ENCODE assay signal across 14 mouse cellular contexts in genomic region chr17:83221611-83222500, GRCm38 (mm10). TPM values are rescaled to one million over a fixed set of nuclear protein-coding genes. Genes with fewer than 3 reads are reported as not detected.
DNase-seq lines count a peak whose midpoint lies in the region; ATAC-seq and TF ChIP-seq lines count a peak whose summit lies in the region.
"Had no signal": no experiment of that assay in that cellular context is flagged by ENCODE, and none has a peak within 500 bp of the region (broad histone marks: within the 10 kb centered on the region; RNA-seq: fewer than 3 reads in every experiment).

No protein-coding gene starts in this region.

- H3K4me3 ChIP-seq in heart, embryonic 10.5 days: no peak overlapping the region
- no peak overlapping the region for H3K4me3 ChIP-seq in kidney, adult 2 months (ENCODE audit: insufficient read depth, low read depth, low read length)
- no peak overlapping the region for H3K4me3 ChIP-seq in intestine, postnatal 0 days (ENCODE audit: low read depth, low read length)
- H3K4me3 ChIP-seq in hindbrain, embryonic 14.5 days (replicated peaks; ENCODE audit: low read length): no peak overlapping the region
- H3K4me3 ChIP-seq: erythroblast, embryonic 14.5 days; limb, embryonic 13.5 days had no signal

- peaks cover 73% of the 10 kb centered on the region for H3K36me3 ChIP-seq in heart, embryonic 10.5 days
- H3K36me3 ChIP-seq in kidney, adult 2 months (ENCODE audit: control insufficient read depth, insufficient read depth, low read length): no peaks in the 10 kb centered on the region
- H3K36me3 ChIP-seq in intestine, postnatal 0 days (ENCODE audit: control insufficient read depth, insufficient read depth): peaks cover 53% of the 10 kb centered on the region
- peaks cover 25% of the 10 kb centered on the region; the same call in 1 of the 2 replicates for H3K36me3 ChIP-seq in hindbrain, embryonic 14.5 days (replicated peaks; ENCODE audit: control insufficient read depth, insufficient read depth)

- no peaks in the 10 kb centered on the region for H3K9me3 ChIP-seq in heart, embryonic 10.5 days
- H3K9me3 ChIP-seq in intestine, postnatal 0 days (ENCODE audit: control insufficient read depth): no peaks in the 10 kb centered on the region
- H3K9me3 ChIP-seq in hindbrain, embryonic 14.5 days (ENCODE audit: control insufficient read depth, low read length): no peaks in the 10 kb centered on the region
- H3K9me3 ChIP-seq: limb, embryonic 13.5 days had no signal

- WGBS in heart, embryonic 10.5 days: 75% methylated on average over 13 of the region's 13 CpGs
- 77% methylated on average over 13 of the region's 13 CpGs for WGBS in kidney, adult 2 months
- WGBS in intestine, postnatal 0 days: 45% methylated on average over 13 of the region's 13 CpGs
- 88% methylated on average over 13 of the region's 13 CpGs for WGBS in hindbrain, embryonic 14.5 days

- peaks cover 81% of the 10 kb centered on the region for H3K4me1 ChIP-seq in heart, embryonic 10.5 days
- peaks cover 12% of the 10 kb centered on the region; the same call in 1 of the 2 replicates for H3K4me1 ChIP-seq in kidney, adult 2 months (ENCODE audit: control insufficient read depth, insufficient read depth, low read length)
- peaks cover 26% of the 10 kb centered on the region for H3K4me1 ChIP-seq in intestine, postnatal 0 days (replicated peaks; ENCODE audit: control insufficient read depth, insufficient read depth, low read length)
- peaks cover 29% of the 10 kb centered on the region for H3K4me1 ChIP-seq in hindbrain, embryonic 14.5 days (replicated peaks; ENCODE audit: control insufficient read depth, insufficient read depth, low read length)

- no peak; the same call in 1 of the 2 replicates for ATAC-seq in intestine, postnatal 0 days
- no peak for ATAC-seq in CD4-positive, CD25-positive, alpha-beta regulatory T cell, adult 4 months
- ATAC-seq in hindbrain, embryonic 14.5 days (ENCODE audit: low FRiP score): no peak
- ATAC-seq: hindbrain, embryonic 16.5 days; liver, postnatal 0 days had no signal

- H3K9ac ChIP-seq in intestine, postnatal 0 days (ENCODE audit: low read depth, low read length): no peak overlapping the region
- H3K9ac ChIP-seq in hindbrain, embryonic 14.5 days: no peak overlapping the region
- H3K9ac ChIP-seq: limb, embryonic 13.5 days; liver, postnatal 0 days had no signal

- H3K27me3 ChIP-seq in heart, embryonic 10.5 days (ENCODE audit: insufficient read depth, poor library complexity, severe bottlenecking): no peaks in the 10 kb centered on the region
- no peaks in the 10 kb centered on the region for H3K27me3 ChIP-seq in kidney, adult 2 months (replicated peaks; ENCODE audit: control insufficient read depth, insufficient read depth, low read length)
- no peaks in the 10 kb centered on the region for H3K27me3 ChIP-seq in intestine, postnatal 0 days (replicated peaks; ENCODE audit: control insufficient read depth, insufficient read depth, low read length)
- H3K27me3 ChIP-seq in hindbrain, embryonic 14.5 days (ENCODE audit: control insufficient read depth, insufficient read depth, low read length): peaks cover 5% of the 10 kb centered on the region; the same call in 1 of the 2 replicates

- H3K4me2 ChIP-seq in intestine, postnatal 0 days (replicated peaks; ENCODE audit: low read depth): peak overlapping the region; percentile 39; the same call in 1 of the 2 replicates
- no peak overlapping the region for H3K4me2 ChIP-seq in hindbrain, embryonic 14.5 days (replicated peaks)
- H3K4me2 ChIP-seq: limb, embryonic 13.5 days; midbrain, embryonic 11.5 days had no signal

- no peak for TF ChIP-seq POLR2A in kidney, adult 2 months (IDR thresholded peaks at IDR 0.05; ENCODE audit: low read depth, low read length)

- DNase-seq in heart, embryonic 10.5 days (ENCODE audit: low spot score): no peak
- DNase-seq in heart, postnatal 4 days: no peak
- DNase-seq in kidney, postnatal 10 days: peak; percentile 26
- no peak for DNase-seq in kidney, adult 2 months
- DNase-seq in hindbrain, embryonic 14.5 days (ENCODE audit: low spot score): no peak
- DNase-seq: cerebellum, adult 9-10 months; liver, postnatal 0 days; lung, postnatal 36 days had no signal

- H3K27ac ChIP-seq in heart, embryonic 10.5 days: peak overlapping the region; percentile 96
- no peak overlapping the region for H3K27ac ChIP-seq in kidney, adult 2 months (ENCODE audit: insufficient read depth, low read depth, low read length)
- H3K27ac ChIP-seq in intestine, postnatal 0 days (ENCODE audit: low read depth, low read length): peak overlapping the region; percentile 91
- H3K27ac ChIP-seq in hindbrain, embryonic 14.5 days: no peak overlapping the region
- H3K27ac ChIP-seq: limb, embryonic 13.5 days had no signal

- TF ChIP-seq CTCF in kidney, adult 2 months (conservative IDR thresholded peaks at IDR 0.05; ENCODE audit: insufficient read depth, insufficient read length, low read depth, low read length): no peak
- no peak for TF ChIP-seq CTCF in intestine, postnatal 0 days (IDR thresholded peaks at IDR 0.05; ENCODE audit: low read depth)

RNA-seq across cellular contexts. Expression of gene Pkdcc, which starts 6.8 kb away (rescaled TPM):
- polyA plus RNA-seq in heart, embryonic 10.5 days (2016; fragmentation: Nextera tagmentation; extraction: Ambion mirVana): 13.8 and 27.4 TPM in 2 replicates
- 10 to 100 TPM; 68.1 to 76.6 TPM for total RNA-seq in heart, postnatal 4 days (2021)
- polyA plus RNA-seq in kidney, adult 2 months (2012; rRNA removed): 42.6 and 44.8 TPM in 2 replicates
- polyA plus RNA-seq in intestine, postnatal 0 days (2015; fragmentation: Nextera tagmentation; extraction: Ambion mirVana): 15.8 and 17.5 TPM in 2 replicates
- polyA plus RNA-seq in CD4-positive, CD25-positive, alpha-beta regulatory T cell, adult 4 months (2017; shearing (Covaris generic)): not detected
- polyA plus RNA-seq in hindbrain, embryonic 14.5 days (2014; fragmentation: Nextera tagmentation; extraction: Ambion mirVana): 5.5 and 7.5 TPM in 2 replicates

Comparison
In these comparisons a context has a peak if more than half of its experiments do, and no peak if none do; other contexts are left out.
1. H3K27ac ChIP-seq: peak in heart, embryonic 10.5 days (single experiment) and intestine, postnatal 0 days (single experiment); none in kidney, adult 2 months (single experiment) and hindbrain, embryonic 14.5 days (single experiment).